Mouse (Mus musculus) v-Abl transformed pro-B cells (cell line): Measurements from ENCODE around the gene Glis1.

Source experiments
- in situ Hi-C, 2 experiments: fragments of 400-800 bp; cut with MboI; formaldehyde crosslinking; loops; one replicate each; pipeline ENCODE4 v1.15.1; 2025; ENCODE audit not compliant: unreplicated experiment in 2 of 2

The Glis1 gene

GRCm38 (mm10) chr4:107434356-107435237 is at the start of gene Glis1:
TSS of gene Glis1 (plus strand) at chr4:107434591.
- in situ Hi-C loops = no loop called here

GRCm38 (mm10) chr4:107387038-107387437 is 47.4 kb upstream of the Glis1 start:
- in situ Hi-C loops = no loop called here

- in situ Hi-C loops = no loop called here
These were observed 46.9 kb upstream of the Glis1 start for GRCm38 (mm10) chr4:107387465-107387864.

- in situ Hi-C loops = no loop called here
These were observed 46.1 kb upstream of the Glis1 start for GRCm38 (mm10) chr4:107388291-107388690.

GRCm38 (mm10) chr4:107389345-107389744 is 45.0 kb upstream of the Glis1 start:
- in situ Hi-C loops = no loop called here

GRCm38 (mm10) chr4:107393771-107394170 is 40.6 kb upstream of the Glis1 start:
- in situ Hi-C loops = no loop called here

GRCm38 (mm10) chr4:107420202-107420601 is 14.2 kb upstream of the Glis1 start:
- in situ Hi-C loops = loop anchor here in 1 of 2 experiments (25.0 kb wide), 1 partner anchor 417 kb away; no protein-coding TSS in a partner anchor

GRCm38 (mm10) chr4:107421711-107422110 is 12.7 kb upstream of the Glis1 start:
- in situ Hi-C loops = loop anchor here in 1 of 2 experiments (25.0 kb wide), 1 partner anchor 416 kb away; no protein-coding TSS in a partner anchor

GRCm38 (mm10) chr4:107422176-107422575 is 12.2 kb upstream of the Glis1 start:
- in situ Hi-C loops = loop anchor here in 1 of 2 experiments (25.0 kb wide), 1 partner anchor 415 kb away; no protein-coding TSS in a partner anchor

- in situ Hi-C loops = no loop called here
These were observed 8.8 kb upstream of the Glis1 start for GRCm38 (mm10) chr4:107425616-107426015.

GRCm38 (mm10) chr4:107426631-107427030 is 7.8 kb upstream of the Glis1 start:
- in situ Hi-C loops = no loop called here

GRCm38 (mm10) chr4:107432717-107433116 is 1.7 kb upstream of the Glis1 start:
- in situ Hi-C loops = no loop called here

- in situ Hi-C loops = no loop called here
These were observed 414 bp upstream of the Glis1 start for GRCm38 (mm10) chr4:107433998-107434355.

GRCm38 (mm10) chr4:107435238-107435946 is 1.0 kb downstream of the Glis1 start:
- in situ Hi-C loops = no loop called here

GRCm38 (mm10) chr4:107436476-107436875 is 2.1 kb downstream of the Glis1 start:
- in situ Hi-C loops = no loop called here

- in situ Hi-C loops = no loop called here
These were observed 4.3 kb downstream of the Glis1 start for GRCm38 (mm10) chr4:107438741-107439140.

GRCm38 (mm10) chr4:107440306-107440705 is 5.9 kb downstream of the Glis1 start:
- in situ Hi-C loops = no loop called here

- in situ Hi-C loops = no loop called here
These were observed 7.9 kb downstream of the Glis1 start for GRCm38 (mm10) chr4:107442288-107442687.

GRCm38 (mm10) chr4:107442891-107443483 is 8.6 kb downstream of the Glis1 start:
- in situ Hi-C loops = no loop called here

GRCm38 (mm10) chr4:107443621-107444020 is 9.2 kb downstream of the Glis1 start:
- in situ Hi-C loops = no loop called here

- in situ Hi-C loops = no loop called here
These were observed 14.1 kb downstream of the Glis1 start for GRCm38 (mm10) chr4:107448481-107448880.
